Mouse (Mus musculus) retina, embryonic 14.5 days (tissue): ENCODE measurements around the gene Tmem119.

Source experiments
- DNase-seq: peaks from one replicate; pipeline ENCODE4 v3.0.0-alpha.2; 2015; ENCODE audit warnings: low spot score

Gene Tmem119

GRCm38 (mm10) chr5:113761585-113761984 lies 38.7 kb downstream of the Tmem119 start:
- no peak for DNase-seq

GRCm38 (mm10) chr5:113755347-113756030 lies 44.8 kb downstream of the Tmem119 start:
- no peak for DNase-seq

GRCm38 (mm10) chr5:113751521-113752157 lies 48.7 kb downstream of the Tmem119 start:
- no peak for DNase-seq

- no peak for DNase-seq
Measured at GRCm38 (mm10) chr5:113748556-113749331, 51.6 kb downstream of the Tmem119 start.

GRCm38 (mm10) chr5:113747629-113748028 lies 52.7 kb downstream of the Tmem119 start:
- DNase-seq: no peak
